Mouse (Mus musculus) forebrain, embryonic 10.5 days (tissue): Measurements from ENCODE around the gene Sobp. TPM values are rescaled to one million over a fixed set of nuclear protein-coding genes. Genes with fewer than 3 reads are reported as not detected.

ENCODE experiments used
- DNase-seq: peaks from one replicate; pipeline ENCODE4 v3.0.0-alpha.2; 2017; ENCODE audit warnings: low spot score; ENCODE audit errors: extremely low spot score
- H3K27ac ChIP-seq: fragments of 300-500 bp; sonication (generic); 2 replicates; pipeline ENCODE4 v1.5.1; 2016; ENCODE audit warnings: mild to moderate bottlenecking
- H3K27me3 ChIP-seq: fragments of 300-500 bp; sonication (generic); 2 replicates; pipeline ENCODE4 v1.6.1; 2016; ENCODE audit warnings: mild to moderate bottlenecking; ENCODE audit not compliant: poor library complexity, severe bottlenecking
- H3K36me3 ChIP-seq: fragments of 300-500 bp; sonication (generic); replicated peaks from 2 replicates; pipeline ENCODE4 v1.6.1; 2016; ENCODE audit warnings: mild to moderate bottlenecking, moderate library complexity
- H3K4me1 ChIP-seq: fragments of 300-500 bp; sonication (generic); 2 replicates; pipeline ENCODE4 v1.6.1; 2016
- H3K4me3 ChIP-seq: fragments of 300-500 bp; sonication (generic); 2 replicates; pipeline ENCODE4 v1.5.1; 2016; ENCODE audit warnings: mild to moderate bottlenecking, moderate library complexity
- H3K9me3 ChIP-seq: fragments of 300-500 bp; sonication (generic); 2 replicates; pipeline ENCODE4 v1.6.1; 2016; ENCODE audit warnings: mild to moderate bottlenecking, moderate library complexity
- WGBS: fragments of 180-500 bp; shearing (Covaris S2); methylation state at CpG from one replicate; pipeline ENCODE4 v1.1.7; 2016; 5-methylcytosine and 5-hydroxymethylcytosine counted together
- polyA plus RNA-seq: library from polyadenylated mRNA; unstranded; fragments of >200 nt; fragmentation: Nextera tagmentation; extraction: Ambion mirVana; gene quantifications from 2 replicates; pipeline ENCODE4 v1.2.1, GENCODE M21; 2016

Sobp gene
- polyA plus RNA-seq, 1 experiment from 2014 or later, result 1.8 TPM

GRCm38 (mm10) chr10:43070893-43071292 is 103.4 kb downstream of the Sobp start:
- H3K27me3 ChIP-seq, result no peaks in the 10 kb centered on the region
- DNase-seq, result no peak
- no peaks in the 10 kb centered on the region for H3K9me3 ChIP-seq
- H3K4me1 ChIP-seq, result peaks cover 26% of the 10 kb centered on the region
- WGBS, result 93% methylated on average over 6 of the region's 6 CpGs
- no peak overlapping the region for H3K4me3 ChIP-seq
- H3K27ac ChIP-seq, result no peak overlapping the region
- peaks cover 5% of the 10 kb centered on the region; the same call in 1 of the 2 replicates for H3K36me3 ChIP-seq

- 92% methylated on average over 7 of the region's 7 CpGs for WGBS
- Histone ChIP-seq H3K9me3 (no peaks in the 10 kb centered on the region), H3K36me3 (peaks cover 11% of the 10 kb centered on the region), H3K27me3 (no peaks in the 10 kb centered on the region), H3K27ac (no peak overlapping the region), H3K4me1 (peaks cover 6% of the 10 kb centered on the region), H3K4me3 (no peak overlapping the region)
- DNase-seq, result no peak
Measured at GRCm38 (mm10) chr10:43065331-43065730, 109.0 kb downstream of the Sobp start.

- peaks cover 6% of the 10 kb centered on the region for H3K4me1 ChIP-seq
- no peak overlapping the region for H3K4me3 ChIP-seq
- H3K36me3 ChIP-seq, result peaks cover 7% of the 10 kb centered on the region
- H3K27me3 ChIP-seq, result no peaks in the 10 kb centered on the region
- no peak overlapping the region for H3K27ac ChIP-seq
- WGBS, result 94% methylated on average over 11 of the region's 11 CpGs
- H3K9me3 ChIP-seq, result no peaks in the 10 kb centered on the region
- DNase-seq, result no peak
Measured at GRCm38 (mm10) chr10:43061519-43062105, 112.7 kb downstream of the Sobp start.

GRCm38 (mm10) chr10:43055405-43055804 is 118.9 kb downstream of the Sobp start:
- 0 out of 2 replicates have a peak, but pooled peaks cover 2% of the 10 kb centered on the region for H3K36me3 ChIP-seq
- no peak overlapping the region for H3K27ac ChIP-seq
- no peak for DNase-seq
- H3K4me1 ChIP-seq, result peaks cover 19% of the 10 kb centered on the region
- no peak overlapping the region for H3K4me3 ChIP-seq
- WGBS, result 92% methylated on average over 2 of the region's 2 CpGs
- H3K27me3 ChIP-seq, result no peaks in the 10 kb centered on the region
- H3K9me3 ChIP-seq, result no peaks in the 10 kb centered on the region

GRCm38 (mm10) chr10:43054776-43055175 is 119.6 kb downstream of the Sobp start:
- Histone ChIP-seq H3K36me3 (0 out of 2 replicates have a peak, but pooled peaks cover 2% of the 10 kb centered on the region), H3K27me3 (no peaks in the 10 kb centered on the region), H3K4me1 (peaks cover 19% of the 10 kb centered on the region), H3K27ac (0 out of 2 replicates have a peak overlapping the region, but pooled peaks have one; percentile 15), H3K4me3 (no peak overlapping the region), H3K9me3 (no peaks in the 10 kb centered on the region)
- 86% methylated on average over 8 of the region's 8 CpGs for WGBS
- no peak for DNase-seq

GRCm38 (mm10) chr10:43053861-43054560 is 120.3 kb downstream of the Sobp start:
- H3K36me3 ChIP-seq, result 0 out of 2 replicates have a peak, but pooled peaks cover 2% of the 10 kb centered on the region
- H3K9me3 ChIP-seq, result no peaks in the 10 kb centered on the region
- H3K4me3 ChIP-seq, result no peak overlapping the region
- H3K27ac ChIP-seq, result no peak overlapping the region
- DNase-seq, result no peak
- 77% methylated on average over 10 of the region's 10 CpGs for WGBS
- no peaks in the 10 kb centered on the region for H3K27me3 ChIP-seq
- H3K4me1 ChIP-seq, result peaks cover 21% of the 10 kb centered on the region

GRCm38 (mm10) chr10:43052462-43052861 is 121.9 kb downstream of the Sobp start:
- Histone ChIP-seq H3K27me3 (no peaks in the 10 kb centered on the region), H3K4me1 (peaks cover 30% of the 10 kb centered on the region), H3K9me3 (no peaks in the 10 kb centered on the region), H3K4me3 (no peak overlapping the region), H3K27ac (no peak overlapping the region), H3K36me3 (0 out of 2 replicates have a peak, but pooled peaks cover 2% of the 10 kb centered on the region)
- 46% methylated on average over 5 of the region's 5 CpGs for WGBS
- no peak for DNase-seq

GRCm38 (mm10) chr10:43047804-43048348 is 126.5 kb downstream of the Sobp start:
- 0 out of 2 replicates have a peak, but pooled peaks cover 2% of the 10 kb centered on the region for H3K36me3 ChIP-seq
- no peak overlapping the region for H3K27ac ChIP-seq
- no peak for DNase-seq
- peaks cover 23% of the 10 kb centered on the region for H3K27me3 ChIP-seq
- H3K4me3 ChIP-seq, result no peak overlapping the region
- H3K9me3 ChIP-seq, result no peaks in the 10 kb centered on the region
- WGBS, result 85% methylated on average over 6 of the region's 6 CpGs
- H3K4me1 ChIP-seq, result peaks cover 30% of the 10 kb centered on the region

- WGBS, result 20% methylated on average over 7 of the region's 7 CpGs
- Histone ChIP-seq H3K27ac (peak overlapping the region; percentile 70), H3K36me3 (peaks cover 11% of the 10 kb centered on the region), H3K27me3 (peaks cover 36% of the 10 kb centered on the region), H3K4me1 (peaks cover 42% of the 10 kb centered on the region), H3K9me3 (peaks cover 9% of the 10 kb centered on the region; the same call in 1 of the 2 replicates), H3K4me3 (peak overlapping the region; percentile 9; the same call in 1 of the 2 replicates)
- peak; percentile 63 for DNase-seq
Measured at GRCm38 (mm10) chr10:43043351-43044209, 130.8 kb downstream of the Sobp start.

GRCm38 (mm10) chr10:43042591-43043327 is 131.6 kb downstream of the Sobp start:
- Histone ChIP-seq H3K27me3 (peaks cover 36% of the 10 kb centered on the region), H3K27ac (peak overlapping the region; percentile 70), H3K4me3 (0 out of 2 replicates have a peak overlapping the region, but pooled peaks have one; percentile 9), H3K36me3 (peaks cover 11% of the 10 kb centered on the region), H3K9me3 (peaks cover 9% of the 10 kb centered on the region; the same call in 1 of the 2 replicates), H3K4me1 (peaks cover 44% of the 10 kb centered on the region)
- no peak for DNase-seq
- 39% methylated on average over 10 of the region's 10 CpGs for WGBS

- Histone ChIP-seq H3K27ac (no peak overlapping the region), H3K36me3 (peaks cover 11% of the 10 kb centered on the region), H3K27me3 (peaks cover 36% of the 10 kb centered on the region), H3K4me1 (peaks cover 54% of the 10 kb centered on the region), H3K4me3 (no peak overlapping the region), H3K9me3 (peaks cover 9% of the 10 kb centered on the region; the same call in 1 of the 2 replicates)
- DNase-seq, result no peak
- 83% methylated on average over 3 of the region's 3 CpGs for WGBS
Measured at GRCm38 (mm10) chr10:43041794-43042193, 132.5 kb downstream of the Sobp start.

GRCm38 (mm10) chr10:43037455-43037793 is 136.9 kb downstream of the Sobp start:
- no peak for DNase-seq
- Histone ChIP-seq H3K4me3 (no peak overlapping the region), H3K36me3 (peaks cover 11% of the 10 kb centered on the region), H3K27me3 (peaks cover 21% of the 10 kb centered on the region), H3K4me1 (peaks cover 62% of the 10 kb centered on the region), H3K9me3 (peaks cover 9% of the 10 kb centered on the region; the same call in 1 of the 2 replicates), H3K27ac (peak overlapping the region; percentile 72)
- 33% methylated on average over 7 of the region's 7 CpGs for WGBS
